Mouse (Mus musculus): ENCODE results near the gene 9530003J23Rik.
A peak's percentile ranks its signal among the peaks of the same experiment; 100 is the strongest.
"Not testable (repeated sequence)": the region's sequence is repeated elsewhere in the genome, so short reads cannot be mapped to it uniquely, and the experiment has no call there.

The 9530003J23Rik gene

GRCm38 (mm10) chr10:117238603-117239002 lies at the start of gene 9530003J23Rik:
Gene 9530003J23Rik (minus strand): TSS chr10:117238703.
- no peak for DNase-seq (ENCODE audit: low spot score)

- no peak for DNase-seq (ENCODE audit: low spot score)
These were observed 48.8 kb upstream of the 9530003J23Rik start for GRCm38 (mm10) chr10:117287226-117287850.

DNA sequence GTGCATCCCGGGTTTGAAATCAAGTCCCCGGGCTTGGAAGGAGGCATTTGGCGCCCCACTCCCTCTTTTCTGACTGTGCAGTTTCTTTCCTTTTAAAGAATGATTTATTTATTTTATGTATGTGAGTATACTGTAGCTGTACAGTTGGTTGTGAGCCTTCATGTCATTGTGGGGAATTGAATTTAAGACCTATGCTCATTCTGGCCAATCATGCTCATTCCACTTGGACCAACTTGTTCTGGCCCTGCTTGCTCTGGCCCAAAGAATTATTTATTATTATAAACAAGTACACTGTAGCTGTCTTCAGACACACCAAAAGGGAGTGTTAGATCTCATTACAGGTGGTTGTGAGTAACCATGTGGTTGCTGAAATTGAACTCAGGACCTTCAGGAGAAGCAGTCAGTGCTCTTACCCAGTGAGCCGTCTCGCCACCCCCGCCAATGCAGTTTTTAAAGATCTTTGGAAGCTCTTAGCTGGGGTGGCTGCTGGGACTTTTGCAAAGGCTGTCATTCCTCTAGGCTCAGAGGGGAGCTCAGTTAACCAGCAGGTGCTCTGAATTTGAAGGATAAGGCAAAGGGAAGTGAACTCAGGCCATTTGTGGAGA lies 48.0 kb upstream of the 9530003J23Rik start:
- DNase-seq (ENCODE audit: low spot score), result no peak

GRCm38 (mm10) chr10:117285584-117285983 lies 47.1 kb upstream of the 9530003J23Rik start:
- DNase-seq (ENCODE audit: low spot score), result not testable (repeated sequence)

- DNase-seq (ENCODE audit: low spot score), result no peak
These were observed 46.3 kb upstream of the 9530003J23Rik start for GRCm38 (mm10) chr10:117284578-117285520.

DNA sequence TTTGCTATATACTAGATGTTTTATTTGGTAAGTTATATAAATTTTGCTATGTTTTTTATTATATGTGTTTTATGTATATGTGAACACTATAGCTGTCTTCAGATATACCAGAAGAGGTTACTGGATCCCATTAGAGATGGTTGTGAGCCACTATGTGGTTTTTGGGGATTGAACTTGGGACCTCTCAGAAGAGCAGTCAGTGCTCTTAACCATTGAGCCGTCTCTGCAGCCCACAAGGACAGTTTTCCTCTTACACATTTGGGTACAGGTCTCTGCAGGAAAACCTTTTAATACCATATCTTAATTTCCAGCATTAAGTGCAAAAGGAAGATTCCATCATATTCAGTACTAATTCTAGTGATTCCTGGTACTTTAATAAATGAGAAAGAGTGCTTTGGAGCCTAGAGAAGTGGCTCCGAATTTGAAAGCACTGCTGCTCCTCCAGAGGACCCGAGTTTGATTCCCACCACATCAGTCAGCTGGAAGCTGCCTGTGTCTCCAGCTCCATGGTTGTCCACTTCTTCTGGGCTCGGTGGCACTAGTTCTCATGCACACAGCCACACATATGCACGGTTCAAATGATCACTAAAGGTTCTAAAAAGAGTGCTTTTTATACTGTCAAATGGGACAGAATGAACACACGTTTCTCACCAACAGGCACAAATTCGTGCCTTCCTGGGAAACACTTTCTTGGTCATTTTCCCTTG lies 45.5 kb upstream of the 9530003J23Rik start:
- DNase-seq (ENCODE audit: low spot score), result no peak

DNA sequence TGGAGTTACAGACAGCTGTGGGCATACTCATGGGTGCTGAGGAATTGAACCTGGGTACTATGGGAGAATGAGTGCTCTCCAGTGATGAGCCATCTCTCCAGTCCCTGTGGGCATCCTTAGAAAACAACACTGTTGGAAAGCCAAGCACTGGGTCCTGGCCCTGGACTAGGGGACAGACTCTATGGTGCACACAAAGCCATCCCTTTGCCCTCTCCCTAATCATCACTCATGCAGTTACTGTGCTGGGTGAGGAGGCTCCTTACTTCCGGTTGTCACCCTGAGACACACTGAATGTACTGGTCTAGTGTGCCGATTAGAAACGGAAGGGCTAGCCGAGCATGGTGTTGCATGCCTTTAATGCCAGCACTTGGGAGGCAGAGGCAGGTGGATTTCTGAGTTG lies 44.7 kb upstream of the 9530003J23Rik start:
- not testable (repeated sequence) for DNase-seq (ENCODE audit: low spot score)

- no peak for DNase-seq (ENCODE audit: low spot score)
These were observed 44.0 kb upstream of the 9530003J23Rik start for GRCm38 (mm10) chr10:117282551-117282950.

- DNase-seq (ENCODE audit: low spot score), result no peak
These were observed 43.5 kb upstream of the 9530003J23Rik start, which contains the start of gene Lyz2 for GRCm38 (mm10) chr10:117282049-117282448. Gene Lyz2 (minus strand): TSS chr10:117282321.

DNA sequence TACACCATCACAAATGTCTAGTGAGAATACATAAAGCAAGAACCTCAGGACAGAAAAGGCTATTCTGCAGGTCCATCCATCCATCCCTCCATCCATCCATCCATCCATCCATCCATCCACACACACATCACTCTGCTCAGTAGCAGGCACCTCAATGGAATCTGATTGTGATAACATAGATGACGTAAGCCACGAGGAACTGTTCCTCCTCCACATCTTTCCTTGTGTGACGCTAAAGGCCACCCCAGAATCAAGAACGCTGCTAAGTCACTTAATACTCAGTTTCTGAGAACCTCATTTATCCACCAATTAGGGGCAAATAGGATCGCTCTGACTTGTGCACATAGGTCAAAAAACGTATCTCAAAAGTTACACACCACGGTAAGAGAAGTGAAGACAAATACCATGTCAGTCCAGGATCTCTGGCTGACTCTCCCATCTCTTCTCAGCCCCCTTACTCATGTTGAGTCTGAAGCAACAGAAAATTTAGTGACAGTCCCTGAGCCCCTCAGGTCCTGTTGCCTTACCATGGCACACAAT lies 42.9 kb upstream of the 9530003J23Rik start:
- DNase-seq (ENCODE audit: low spot score), result no peak

DNA sequence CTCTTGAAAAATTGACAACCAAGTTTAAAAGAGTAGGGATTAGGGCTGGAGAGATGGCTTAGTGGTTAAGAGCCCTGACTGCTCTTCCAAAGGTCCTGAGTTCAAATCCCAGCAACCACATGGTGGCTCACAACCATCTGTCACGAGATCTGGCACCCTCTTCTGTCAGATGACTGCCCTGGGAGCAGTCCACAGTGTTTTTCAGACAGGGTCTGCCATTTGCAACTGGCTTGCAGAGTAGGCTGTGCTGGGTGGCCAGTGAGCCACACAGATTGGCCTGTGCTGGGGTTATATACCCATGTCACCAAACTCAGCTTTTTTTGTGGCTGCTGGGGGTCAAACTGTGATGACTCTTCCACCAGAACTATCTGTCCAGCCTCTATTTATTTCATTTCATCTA lies 41.5 kb upstream of the 9530003J23Rik start:
- no peak for DNase-seq (ENCODE audit: low spot score)

DNA sequence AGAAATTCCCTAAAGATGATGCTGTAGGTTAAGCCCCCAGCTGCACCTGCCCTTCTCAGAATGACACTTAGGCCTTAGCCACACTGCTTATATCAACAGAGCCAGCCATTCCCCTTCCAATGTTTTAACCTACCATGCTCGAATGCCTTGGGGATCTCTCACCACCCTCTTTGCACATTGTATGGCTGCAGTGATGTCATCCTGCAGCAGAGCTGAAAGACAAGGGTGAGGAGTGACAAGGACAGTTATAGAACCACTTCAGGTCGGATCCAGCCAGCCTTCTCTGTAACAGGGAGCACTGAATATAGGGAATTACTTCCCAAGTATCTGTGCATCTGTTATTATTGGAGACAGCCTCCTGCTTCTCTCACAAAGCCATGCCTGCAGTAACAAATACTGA lies 40.0 kb upstream of the 9530003J23Rik start:
- DNase-seq (ENCODE audit: low spot score), result not testable (repeated sequence)

- DNase-seq (ENCODE audit: low spot score), result peak; percentile 32
These were observed 39.3 kb upstream of the 9530003J23Rik start for GRCm38 (mm10) chr10:117277779-117278178.

DNA sequence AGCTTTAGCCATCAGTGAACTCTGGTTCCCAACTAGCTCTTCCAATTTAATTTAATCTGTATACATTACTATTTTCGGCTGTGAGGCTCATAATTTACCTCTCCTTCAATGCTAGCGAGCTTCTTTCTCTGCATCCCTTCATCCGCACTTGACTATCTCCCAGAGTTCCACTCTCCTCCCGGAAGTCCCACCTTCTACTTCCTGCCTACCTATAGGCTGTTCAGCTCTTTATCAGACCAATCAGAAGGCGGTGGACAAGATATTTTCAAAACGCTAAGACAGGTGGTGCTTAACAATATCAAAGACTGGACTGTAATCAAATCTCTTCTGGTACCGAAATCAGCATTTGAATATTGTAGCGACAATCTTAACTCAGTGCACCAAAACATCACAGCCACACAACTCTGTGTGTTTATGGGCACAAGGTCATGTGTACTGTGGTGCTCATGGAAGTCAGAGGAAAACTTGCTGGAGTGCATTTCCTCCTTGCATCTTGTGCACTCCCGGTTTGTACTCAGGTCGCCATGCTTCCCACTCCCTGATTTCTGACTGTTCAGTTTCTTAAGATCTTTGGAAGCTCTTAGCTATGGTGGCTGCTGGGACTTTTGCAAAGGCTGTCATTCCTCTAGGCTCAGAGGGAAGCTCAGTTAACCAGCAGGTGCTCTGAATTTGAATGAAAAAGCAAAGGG lies 37.3 kb upstream of the 9530003J23Rik start:
- DNase-seq (ENCODE audit: low spot score), result peak; percentile 88

- DNase-seq (ENCODE audit: low spot score), result not testable (repeated sequence)
These were observed 36.1 kb upstream of the 9530003J23Rik start for GRCm38 (mm10) chr10:117274645-117275044.

DNA sequence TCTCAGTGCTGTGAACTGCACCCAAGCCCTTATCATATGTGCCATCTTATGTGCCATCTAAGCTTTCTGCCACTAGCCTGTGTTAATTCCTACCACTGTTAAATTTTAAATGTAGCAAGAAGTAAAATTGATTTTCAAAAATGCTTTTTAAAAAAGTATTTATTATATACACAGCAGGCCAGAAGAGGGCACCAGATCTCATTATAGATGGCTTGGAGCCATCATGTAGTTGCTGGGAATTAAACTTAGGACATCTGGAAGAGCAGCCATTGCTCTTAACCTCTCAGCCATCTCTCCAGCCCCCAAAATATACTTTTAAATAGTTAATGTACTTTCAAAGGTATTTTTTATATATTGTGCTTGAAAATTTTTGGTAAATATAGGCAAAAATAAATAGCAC lies 33.5 kb upstream of the 9530003J23Rik start:
- DNase-seq (ENCODE audit: low spot score), result no peak

- DNase-seq (ENCODE audit: low spot score), result no peak
These were observed 21.4 kb upstream of the 9530003J23Rik start for GRCm38 (mm10) chr10:117259870-117260269.

DNA sequence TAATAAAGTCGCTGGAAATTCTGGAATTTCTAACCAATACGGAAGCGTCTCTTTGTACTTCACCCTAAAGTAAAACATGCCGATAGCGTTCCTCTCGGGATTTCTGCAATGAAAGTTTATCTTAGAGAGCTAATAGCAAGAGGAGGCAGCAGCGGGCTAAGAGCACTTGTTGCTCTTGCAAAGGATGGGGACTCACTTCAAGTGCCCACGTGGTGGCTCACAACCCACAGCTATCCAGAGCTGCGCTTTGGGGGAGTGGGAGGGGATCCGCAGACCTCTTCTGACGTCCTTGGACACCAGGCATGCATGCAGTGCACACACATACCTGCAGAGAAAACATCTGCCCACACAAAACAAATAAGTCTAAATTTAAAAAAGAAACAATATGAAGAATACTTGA lies 2.6 kb downstream of the 9530003J23Rik start:
- no peak for DNase-seq (ENCODE audit: low spot score)

DNA sequence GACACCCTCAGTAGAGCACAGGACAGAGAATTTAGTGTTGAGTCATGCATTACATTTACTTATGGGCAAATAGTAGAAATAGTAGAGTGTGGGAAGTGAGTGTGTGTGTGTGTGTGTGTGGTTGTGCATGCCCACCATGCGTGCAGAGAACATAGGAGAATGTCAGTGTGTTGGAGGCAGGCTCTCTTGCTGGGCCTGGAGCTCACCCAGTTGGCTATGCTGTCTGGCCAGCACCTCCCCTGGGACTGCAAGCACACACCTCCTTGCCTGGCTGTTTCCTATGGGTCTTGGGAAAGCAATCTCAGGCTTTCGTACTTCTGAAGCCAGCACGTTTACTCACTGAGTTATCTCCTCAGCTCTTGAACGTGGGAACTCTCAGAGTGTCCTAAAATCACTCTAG lies 3.7 kb downstream of the 9530003J23Rik start:
- DNase-seq (ENCODE audit: low spot score), result no peak

- DNase-seq (ENCODE audit: low spot score), result no peak
These were observed 8.7 kb downstream of the 9530003J23Rik start for GRCm38 (mm10) chr10:117229826-117230225.

DNA sequence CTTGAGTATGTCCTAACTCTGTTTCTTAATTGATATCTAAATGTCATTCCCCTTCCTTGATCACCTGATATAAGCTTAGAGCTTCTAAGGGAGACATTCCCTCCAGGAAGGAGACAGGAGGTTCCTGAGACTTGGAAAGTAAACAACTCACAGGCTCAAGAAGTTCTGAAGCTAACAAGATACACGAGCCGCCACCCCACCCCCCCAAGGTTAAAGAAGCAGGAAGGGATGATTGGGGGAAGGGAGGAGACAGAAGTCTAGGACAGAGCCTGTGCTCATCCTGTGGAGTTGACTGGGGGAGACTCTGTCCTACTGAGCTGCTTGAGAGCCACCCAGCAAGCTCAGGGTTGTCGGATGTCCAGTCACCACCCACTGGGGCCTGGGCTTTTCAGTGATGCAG lies 12.5 kb downstream of the 9530003J23Rik start:
- no peak for DNase-seq (ENCODE audit: low spot score)
